Mouse (Mus musculus): ENCODE data around the gene Serpina9.
"Not testable (repeated sequence)": the region's sequence is repeated elsewhere in the genome, so short reads cannot be mapped to it uniquely, and the experiment has no call there.

Serpina9 gene

DNA sequence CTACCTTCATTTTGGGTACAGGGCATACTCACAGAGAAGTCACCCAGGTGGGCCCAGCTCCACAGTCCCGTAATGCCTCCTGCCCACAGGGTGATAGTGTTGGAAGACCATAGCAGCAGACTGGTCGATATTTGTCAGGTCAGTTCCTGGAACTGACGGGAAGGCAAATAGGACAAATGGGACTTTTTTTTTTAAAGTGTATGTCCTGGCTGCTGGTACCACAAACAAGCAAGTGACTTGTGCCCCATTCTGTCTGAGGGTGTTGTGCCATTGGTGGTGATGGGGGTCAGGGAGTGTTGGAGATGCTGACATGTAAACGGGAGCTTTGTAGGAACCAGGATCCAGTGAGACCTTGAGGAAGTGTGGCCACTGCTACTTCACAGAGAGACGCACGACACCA, 23.7 kb downstream of the Serpina9 start, which contains the start of gene Serpina11:
Gene Serpina11 (minus strand): TSS at position 101 of the 400 bp plus-strand sequence.
- no peak for DNase-seq (ENCODE audit: low read depth)

DNA sequence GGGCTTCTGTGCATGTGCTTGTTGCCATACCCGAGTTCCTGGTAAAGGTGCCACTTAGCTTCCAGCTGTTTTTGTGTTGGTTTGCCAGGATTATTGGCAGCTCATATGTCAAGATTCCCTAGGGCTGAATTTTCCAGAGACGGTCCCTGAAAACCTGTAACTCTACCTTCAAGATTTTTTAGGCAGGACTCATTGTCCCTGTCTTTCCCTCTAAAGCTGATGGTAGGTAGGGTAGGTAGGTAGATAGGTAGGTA, 24.1 kb downstream of the Serpina9 start:
- DNase-seq (ENCODE audit: low read depth), result no peak

DNA sequence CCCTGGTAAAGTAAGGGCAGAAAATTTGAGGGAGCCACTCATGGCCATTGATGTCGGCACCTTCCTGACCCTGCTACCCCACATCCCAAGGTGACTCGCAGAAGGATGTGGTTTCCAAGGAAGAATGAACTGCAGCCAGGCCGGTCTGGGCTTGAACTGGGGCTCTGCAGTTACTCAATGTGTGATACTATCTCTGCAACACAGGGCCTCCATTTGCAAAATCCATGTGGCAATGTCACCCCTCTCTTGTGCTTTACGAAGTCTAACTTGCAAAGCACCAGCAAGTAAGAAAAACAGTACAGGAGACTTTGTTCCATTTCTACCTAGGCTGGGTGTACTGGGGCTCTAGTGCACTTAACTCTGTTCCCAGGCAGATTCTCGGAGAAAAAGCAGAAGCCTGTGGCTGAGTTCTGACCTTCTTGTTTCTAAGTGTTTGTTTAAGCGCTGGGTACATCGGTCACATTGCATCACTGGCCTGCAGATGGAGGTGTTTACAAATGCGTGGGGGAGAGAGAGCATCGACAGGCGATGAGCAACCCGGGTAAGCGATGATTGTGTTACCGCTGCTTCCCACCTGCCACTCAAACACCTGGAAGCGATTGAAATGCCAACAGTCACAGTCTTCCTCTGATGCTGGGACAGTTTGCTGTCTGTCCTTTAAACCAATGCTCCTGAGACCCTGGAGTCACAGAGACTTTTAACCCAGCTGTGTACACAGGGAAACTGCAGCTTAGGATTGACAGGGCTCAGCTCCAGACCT, 24.6 kb downstream of the Serpina9 start:
- DNase-seq (ENCODE audit: low read depth), result no peak

DNA sequence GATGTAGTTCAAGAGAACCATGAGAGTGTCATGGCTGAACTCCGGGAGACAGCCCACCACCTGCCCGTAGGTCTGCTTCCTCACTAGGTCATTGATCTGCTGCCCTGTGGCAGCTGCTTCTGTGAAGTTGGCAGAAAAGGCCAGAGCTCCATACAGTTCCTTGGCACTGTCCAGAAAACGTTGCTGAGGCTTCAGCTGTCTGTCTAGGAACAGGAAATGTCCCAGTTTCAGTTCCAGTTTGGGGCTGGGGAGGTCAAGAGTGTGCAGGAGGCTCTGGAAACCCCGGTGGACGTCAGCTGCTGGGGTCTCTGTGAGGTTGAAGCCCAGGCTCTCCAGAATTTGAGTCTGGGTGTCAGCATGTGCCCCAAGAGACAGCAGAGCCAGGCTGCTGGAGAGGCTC, 27.7 kb downstream of the Serpina9 start:
- DNase-seq (ENCODE audit: low read depth), result no peak

DNA sequence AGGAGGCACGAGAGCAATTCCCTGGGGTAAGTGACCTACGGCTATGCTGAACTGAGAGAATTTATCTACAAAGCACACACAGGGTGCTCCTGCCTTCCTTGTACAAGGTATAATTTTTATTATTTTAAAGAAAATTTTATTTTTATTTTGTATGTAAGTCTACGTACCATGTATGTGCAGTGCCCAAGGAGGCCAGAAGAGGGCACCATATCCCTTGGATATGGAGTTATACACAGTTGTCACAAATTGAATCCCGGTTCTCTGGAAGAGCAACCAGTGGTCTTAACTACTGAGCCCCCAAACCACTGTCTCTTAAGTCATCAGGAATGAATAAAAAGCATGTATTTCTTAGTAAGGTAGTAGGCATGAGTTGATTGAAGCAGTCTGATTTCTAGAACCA, 28.6 kb downstream of the Serpina9 start:
- DNase-seq (ENCODE audit: low read depth), result no peak

DNA sequence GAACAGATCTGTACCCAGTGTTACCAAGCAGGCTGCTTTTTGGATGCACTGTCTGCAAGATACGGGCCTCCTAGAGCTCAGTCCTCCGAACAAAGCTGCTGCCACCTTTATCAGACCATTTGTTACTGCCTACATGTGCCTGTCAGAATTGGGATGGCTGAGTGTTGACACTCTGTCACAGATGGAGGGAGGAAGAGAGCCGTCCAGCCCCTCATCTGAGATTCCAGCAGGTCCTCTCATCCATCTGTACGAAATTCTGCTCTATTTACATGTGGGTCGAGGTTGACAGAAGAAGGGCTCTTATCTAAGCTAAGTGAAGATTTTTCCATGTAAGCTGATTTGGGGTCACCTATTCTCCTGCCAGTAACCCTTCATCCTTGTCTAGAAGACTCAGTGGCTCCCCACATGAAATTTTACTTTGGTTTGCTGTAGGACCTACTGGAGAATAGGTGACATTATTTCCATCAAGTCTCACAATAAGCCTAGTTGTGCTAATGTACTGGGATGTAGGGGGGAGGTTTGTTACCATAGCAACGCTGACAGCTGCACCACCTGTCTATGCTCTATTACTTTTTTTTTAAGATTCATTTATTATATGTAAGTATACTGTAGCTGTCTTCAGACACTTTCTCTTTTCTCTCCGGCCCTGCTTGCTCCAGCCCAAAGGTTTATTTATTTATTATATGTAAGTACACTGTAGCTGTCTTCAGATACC, 31.8 kb downstream of the Serpina9 start:
- DNase-seq (ENCODE audit: low read depth), result no peak

DNA sequence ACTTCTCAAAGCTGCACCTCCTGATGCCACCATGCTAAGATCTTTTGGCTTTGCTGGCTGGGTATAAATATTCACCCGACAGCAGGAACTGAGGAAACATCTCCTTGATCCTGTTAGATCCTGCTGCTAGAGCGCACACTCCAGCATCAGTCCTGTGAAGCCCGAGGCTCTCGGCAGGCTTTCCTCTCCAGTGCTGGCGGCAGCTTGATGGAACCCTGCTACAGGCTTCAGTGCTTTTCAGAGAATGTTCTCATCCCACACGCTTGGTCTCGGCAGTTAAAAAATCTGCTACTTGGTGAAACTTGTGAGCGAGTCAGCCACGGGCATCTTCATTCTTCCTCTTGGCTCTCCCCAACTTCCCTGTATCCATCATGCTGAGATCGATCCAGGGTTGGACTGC, 35.3 kb downstream of the Serpina9 start:
- DNase-seq (ENCODE audit: low read depth), result no peak

DNA sequence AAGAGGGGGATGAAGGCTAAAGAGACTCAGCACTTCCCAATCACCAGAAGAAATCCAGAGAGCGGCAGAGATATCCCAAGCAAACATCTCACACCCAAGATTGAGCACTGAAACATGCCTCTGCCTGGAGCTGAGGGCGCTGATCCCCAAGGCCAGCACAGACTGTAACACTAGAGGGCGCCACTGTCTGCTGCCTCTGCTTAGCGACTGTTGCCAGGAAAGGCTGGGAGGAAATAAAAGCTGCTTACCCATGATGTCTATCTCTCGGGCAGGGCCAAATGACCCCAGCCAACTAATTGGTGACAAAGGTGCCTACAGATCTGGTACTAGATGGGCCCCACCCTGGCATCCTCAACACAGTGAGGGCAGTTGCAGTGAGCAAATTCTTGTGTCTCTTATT, 35.7 kb downstream of the Serpina9 start:
- DNase-seq (ENCODE audit: low read depth), result no peak

DNA sequence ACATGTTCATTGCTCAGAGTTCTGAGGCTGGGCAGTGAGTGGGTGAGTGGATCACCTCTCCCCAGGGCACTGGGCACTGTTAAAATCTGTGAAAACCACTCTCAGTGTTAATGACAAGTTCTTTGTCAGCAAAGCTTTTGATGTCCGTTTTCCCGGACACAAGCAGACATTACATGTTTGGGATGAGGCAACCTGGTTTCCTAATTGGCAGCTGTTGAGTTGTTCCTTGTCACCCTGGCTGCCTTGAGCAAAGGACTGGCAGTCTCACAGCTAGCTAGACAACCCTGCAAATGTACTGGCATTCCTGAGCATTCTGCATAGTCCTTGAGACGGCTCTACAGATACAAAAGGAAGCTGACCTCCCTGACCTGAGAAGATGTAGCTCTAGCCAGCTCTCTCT, 36.5 kb downstream of the Serpina9 start:
- no peak for DNase-seq (ENCODE audit: low read depth)

DNA sequence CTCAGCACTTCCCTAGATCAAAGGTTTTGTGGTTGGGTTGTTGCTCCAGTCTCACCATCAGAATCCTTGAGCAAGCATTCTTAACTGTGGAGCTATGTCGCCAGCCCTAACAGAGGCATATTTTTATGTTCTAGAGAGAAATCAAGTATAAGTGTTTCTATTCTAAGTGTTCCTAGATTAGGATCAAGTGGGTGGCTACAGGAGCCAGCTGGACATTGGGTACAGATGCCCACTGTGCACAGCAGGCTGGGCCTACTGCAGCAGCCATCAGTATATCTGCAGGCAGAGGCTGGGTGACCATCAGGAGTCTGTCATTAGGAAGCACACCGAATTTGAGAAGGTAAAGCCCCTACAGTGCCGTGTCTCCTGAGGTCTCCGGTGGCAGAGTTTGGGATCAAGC, 42.5 kb downstream of the Serpina9 start:
- DNase-seq (ENCODE audit: low read depth), result no peak

DNA sequence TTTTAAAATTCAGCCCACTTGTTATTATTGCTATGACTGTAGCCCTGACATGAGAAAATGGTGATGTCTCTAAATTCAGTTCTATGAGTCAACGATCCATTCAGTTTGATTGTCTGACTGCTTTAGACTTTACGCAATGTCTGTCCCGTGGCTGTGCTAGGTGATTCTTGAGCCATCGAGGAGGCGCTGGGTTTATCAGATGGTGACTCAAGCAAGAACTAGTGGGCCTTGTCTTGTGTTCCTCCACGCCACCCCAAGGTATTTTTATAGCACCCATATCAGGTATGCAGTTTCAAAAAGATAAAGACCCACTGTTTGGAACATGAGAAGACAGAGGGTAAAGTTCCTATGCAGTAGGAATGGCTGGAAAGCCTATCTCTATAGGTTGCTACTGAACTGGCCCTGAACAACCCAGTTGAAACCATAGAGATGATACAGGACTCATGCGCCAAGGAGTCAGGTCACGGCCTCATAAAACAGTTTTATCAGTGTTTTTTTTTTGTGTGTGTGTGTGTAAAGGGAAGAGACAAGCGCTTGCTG, 43.9 kb downstream of the Serpina9 start:
- DNase-seq (ENCODE audit: low read depth), result no peak

DNA sequence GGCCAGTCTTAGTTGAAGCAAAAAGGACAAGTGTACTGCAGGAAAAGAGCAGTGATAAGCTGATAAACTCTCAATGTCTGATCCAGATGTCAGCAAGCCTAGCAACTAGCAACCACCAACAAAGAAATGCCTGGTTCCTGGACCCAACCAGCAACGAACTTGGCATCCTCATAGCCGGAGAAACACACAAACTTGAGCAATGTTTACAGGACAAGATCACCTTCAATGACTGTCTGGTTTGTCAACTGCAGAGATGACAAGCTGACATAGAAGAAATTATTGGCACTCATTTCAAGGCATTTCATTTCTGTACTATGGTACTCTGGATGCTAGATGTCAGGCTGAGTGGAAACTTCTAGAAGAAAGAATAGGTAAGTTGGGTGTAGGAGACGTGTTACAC, 46.8 kb downstream of the Serpina9 start:
- DNase-seq (ENCODE audit: low read depth), result no peak

DNA sequence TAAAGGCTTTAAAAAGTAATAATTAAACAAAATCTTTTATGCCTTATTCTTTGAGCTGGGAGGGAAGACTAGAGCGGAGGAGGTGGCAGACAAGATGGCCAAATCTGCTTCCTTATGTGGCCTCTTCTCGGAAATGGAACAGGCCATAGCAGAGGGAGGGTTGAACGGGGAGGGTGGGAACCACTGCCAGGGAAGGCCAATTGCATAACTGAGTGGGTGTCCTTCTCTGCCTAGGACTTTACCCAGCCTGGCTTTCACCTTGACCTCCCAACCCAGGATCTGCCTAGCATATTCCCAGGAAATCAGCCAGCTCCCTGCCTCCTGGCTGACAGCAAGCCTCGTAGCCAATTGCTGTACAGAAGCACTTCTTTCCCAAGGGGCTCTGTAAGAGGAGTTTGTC, 50.3 kb downstream of the Serpina9 start:
- no peak for DNase-seq (ENCODE audit: low read depth)

DNA sequence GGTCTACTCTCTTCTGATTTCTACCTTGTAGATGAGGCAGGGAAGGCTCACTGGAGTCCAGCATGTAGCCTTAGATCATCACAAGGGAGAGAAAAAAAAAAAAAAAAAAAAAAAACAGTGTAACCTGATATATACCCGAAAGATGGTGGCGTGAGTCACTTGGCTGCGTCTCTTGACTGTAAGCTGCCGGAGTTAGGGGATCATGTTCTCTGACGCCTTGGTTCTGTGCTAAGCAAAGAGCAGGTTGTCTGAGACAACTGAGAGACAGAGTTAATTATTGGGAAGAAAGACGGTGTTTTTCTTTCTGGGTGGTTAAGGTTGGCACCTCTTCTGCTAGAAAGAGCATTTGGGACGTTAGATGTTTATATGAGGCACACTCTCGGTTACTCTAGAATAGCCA, 50.7 kb downstream of the Serpina9 start:
- no peak for DNase-seq (ENCODE audit: low read depth)

DNA sequence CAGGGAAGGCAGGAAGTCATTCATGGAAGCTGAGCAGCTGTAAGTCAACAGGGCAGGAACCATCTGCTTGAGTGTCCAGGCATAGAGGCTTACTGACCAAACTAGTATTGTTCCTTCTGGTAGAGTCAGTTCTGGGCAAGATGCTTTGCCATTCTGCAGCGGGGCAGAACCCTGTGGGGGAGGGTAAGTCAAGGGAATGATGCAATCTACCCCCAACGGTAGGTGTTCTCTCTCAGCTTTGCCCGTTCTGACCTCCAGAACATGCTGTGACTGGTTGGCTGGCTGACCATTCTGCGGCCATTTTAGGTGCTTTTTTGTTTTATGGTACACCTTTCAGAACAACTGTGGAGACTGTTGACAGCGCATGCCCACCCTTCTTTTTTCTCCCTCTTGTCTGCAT, 51.2 kb downstream of the Serpina9 start:
- DNase-seq (ENCODE audit: low read depth), result no peak

DNA sequence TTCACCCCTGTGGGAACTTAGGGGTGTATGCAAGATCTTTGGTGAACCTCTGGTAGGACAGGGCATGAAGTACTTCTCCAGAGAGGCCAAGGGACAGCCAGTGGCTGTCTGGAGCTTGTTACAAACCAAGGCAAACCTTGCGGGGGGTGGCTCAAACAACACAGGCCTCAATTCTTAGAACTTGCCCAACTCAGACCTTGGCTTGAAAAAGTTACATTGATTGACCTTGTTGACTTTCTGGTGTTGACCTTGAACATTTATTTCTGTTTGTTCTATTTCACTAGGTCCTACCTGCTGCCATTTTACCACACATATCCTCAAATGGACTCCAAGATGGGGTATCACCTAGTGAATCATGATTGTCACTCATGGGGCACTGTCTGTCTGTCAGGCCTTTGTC, 51.8 kb downstream of the Serpina9 start:
- no peak for DNase-seq (ENCODE audit: low read depth)

DNA sequence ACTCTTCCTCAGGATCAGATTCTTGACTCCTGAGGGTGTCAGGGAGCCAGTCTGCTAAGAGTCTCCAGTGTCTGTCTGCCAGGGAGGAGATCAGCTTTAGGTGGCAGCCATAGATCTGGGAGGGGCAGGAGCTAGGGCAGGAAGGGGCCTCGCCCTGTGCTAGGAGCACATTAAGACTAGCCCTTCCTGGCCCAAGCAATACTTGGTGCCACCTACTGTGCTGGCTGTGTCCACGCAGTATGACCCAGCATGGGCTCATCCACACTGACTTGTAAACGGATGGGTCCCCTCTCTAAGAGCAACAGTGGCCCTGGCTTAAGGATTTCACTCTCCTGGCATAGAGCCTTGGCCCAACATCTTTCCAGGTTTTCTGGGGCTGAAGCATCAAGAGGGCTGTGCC, 54.8 kb downstream of the Serpina9 start, which contains the start of gene Serpina1e:
Gene Serpina1e (minus strand): TSS at position 178 of the 400 bp plus-strand sequence.
- DNase-seq (ENCODE audit: low read depth), result no peak

DNA sequence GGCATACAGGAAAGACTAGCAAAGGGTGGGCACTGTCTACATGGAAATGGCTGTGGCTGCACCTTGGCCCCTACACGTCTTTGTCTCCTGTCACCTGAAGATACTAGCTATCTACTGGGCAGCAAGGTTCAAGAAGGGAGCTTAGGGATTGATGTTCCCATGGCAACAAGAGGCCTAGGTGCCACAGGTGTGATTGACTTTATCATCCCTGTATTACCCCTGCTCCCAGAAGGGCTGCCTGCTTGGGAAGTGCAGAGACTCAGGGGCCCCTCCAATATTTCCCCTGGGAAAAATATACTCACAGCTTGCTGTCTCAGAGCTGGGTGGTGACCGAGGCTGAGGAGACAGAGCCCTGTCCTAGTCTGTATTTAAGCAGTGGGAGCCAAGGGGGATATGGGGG, 57.0 kb downstream of the Serpina9 start:
- not testable (repeated sequence) for DNase-seq (ENCODE audit: low read depth)

DNA sequence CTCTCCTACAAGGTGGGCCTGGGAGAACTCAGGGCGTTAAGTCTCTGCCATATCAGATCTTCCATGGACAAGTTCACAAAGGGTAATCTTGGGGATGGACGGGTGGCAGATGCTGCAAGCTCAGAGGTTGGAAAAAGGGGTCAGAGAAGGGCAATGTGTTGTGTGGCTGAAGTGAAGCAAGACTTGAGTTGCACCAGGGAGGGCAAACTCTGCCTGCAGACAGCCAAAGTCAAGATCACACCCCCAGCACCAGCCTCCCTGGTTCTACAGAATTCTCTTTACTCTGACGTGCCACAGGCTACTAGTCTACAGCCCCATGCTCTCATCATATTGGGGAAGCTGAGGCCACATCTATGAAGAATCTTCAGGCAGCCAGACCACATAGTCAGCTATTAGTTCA, 60.6 kb downstream of the Serpina9 start:
- not testable (repeated sequence) for DNase-seq (ENCODE audit: low read depth)

DNA sequence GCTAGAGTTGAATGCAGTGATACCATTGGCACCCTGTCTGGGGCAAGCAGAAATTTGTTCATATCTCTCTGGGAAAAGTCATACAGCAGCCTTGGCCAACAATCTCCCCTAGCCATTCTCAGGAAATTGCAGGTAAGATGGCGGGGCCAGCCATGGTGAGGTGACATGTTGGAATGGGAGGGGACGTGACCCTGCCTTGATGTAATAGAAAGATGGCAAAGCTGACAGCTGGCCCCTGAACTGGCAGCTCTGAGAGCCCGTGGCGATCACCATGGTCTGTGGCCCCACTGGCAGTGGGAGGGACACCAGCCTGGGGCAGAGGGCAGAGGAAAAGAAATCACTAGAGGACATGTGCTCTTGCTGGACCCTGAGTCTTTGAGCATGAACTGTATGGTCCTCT, 67.3 kb downstream of the Serpina9 start:
- no peak for DNase-seq (ENCODE audit: low read depth)

Measured in c-Kit-positive CD71-negative TER-119-negative erythroid progenitor cells, embryonic 14.5 days (primary cell).